Mouse (Mus musculus) liver, adult 2 months (tissue): ENCODE results near the gene Dock3. TPM values are rescaled to one million over a fixed set of nuclear protein-coding genes. Genes with fewer than 3 reads are reported as not detected.

Experiments used
- DNase-seq: peaks from one replicate; pipeline ENCODE4 v3.0.0-alpha.2; 2011; ENCODE audit warnings: low read depth, low spot score; ENCODE audit errors: extremely low read depth
- H3K27ac ChIP-seq: fragments of 200-500 bp; replicated peaks from 2 replicates; pipeline ENCODE4 v1.5.1; 2012; ENCODE audit warnings: low read depth, mild to moderate bottlenecking, control low read depth, inconsistent platforms, low read length; ENCODE audit not compliant: insufficient read depth
- H3K27me3 ChIP-seq: fragments of 200-500 bp; 2 replicates; pipeline ENCODE4 v1.6.1; 2012; ENCODE audit warnings: mild to moderate bottlenecking, moderate library complexity, low read length, inconsistent platforms; ENCODE audit not compliant: control insufficient read depth, insufficient read depth
- H3K36me3 ChIP-seq: fragments of 200-500 bp; 2 replicates; pipeline ENCODE4 v1.6.1; 2012; ENCODE audit warnings: low read length, inconsistent platforms; ENCODE audit not compliant: control insufficient read depth, insufficient read depth
- H3K4me1 ChIP-seq: fragments of 200-500 bp; 2 replicates; pipeline ENCODE4 v1.6.1; 2011; ENCODE audit warnings: low read length; ENCODE audit not compliant: control insufficient read depth, insufficient read depth
- H3K4me3 ChIP-seq: fragments of 200-500 bp; 2 replicates; pipeline ENCODE4 v1.5.1; 2011; ENCODE audit warnings: low read depth, mild to moderate bottlenecking, control low read depth, low read length, moderate library complexity; ENCODE audit not compliant: insufficient read depth
- H3K79me2 ChIP-seq: fragments of 200-500 bp; 2 replicates; pipeline ENCODE4 v1.6.1; 2012; ENCODE audit warnings: inconsistent platforms, mild to moderate bottlenecking, low read length, moderate library complexity; ENCODE audit not compliant: control insufficient read depth, insufficient read depth
- H3K9ac ChIP-seq: fragments of 200-500 bp; 2 replicates; pipeline ENCODE4 v1.6.1; 2012; ENCODE audit warnings: low read depth, mild to moderate bottlenecking, control low read depth, inconsistent platforms, low read length
- CTCF ChIP-seq: fragments of 200-500 bp; IDR thresholded peaks from 2 replicates; pipeline ENCODE4 v1.5.1; 2011; ENCODE audit warnings: low read depth, low read length, control low read depth
- POLR2A ChIP-seq: fragments of 200-500 bp; IDR thresholded peaks from 2 replicates; pipeline ENCODE4 v1.6.1; 2011; ENCODE audit warnings: low read length, control low read depth; ENCODE audit not compliant: insufficient read depth; ENCODE audit errors: extremely low read depth
- WGBS: fragments of 180-500 bp; shearing (Covaris S2); methylation state at CpG from one replicate; pipeline ENCODE4 v1.1.7; 2018; 5-methylcytosine and 5-hydroxymethylcytosine counted together
- polyA plus RNA-seq: library from polyadenylated mRNA; depleted of rRNA; stranded (reverse); fragments of >200 nt; gene quantifications from 2 replicates; pipeline ENCODE4 v1.2.3, GENCODE M21; 2012
- total RNA-seq: library from RNA; depleted of rRNA; stranded (reverse); fragments of >200 nt; gene quantifications from 2 replicates; pipeline ENCODE4 v1.2.3, GENCODE M21; 2014

The Dock3 gene
- total and polyA plus RNA-seq, 2 experiments, result not detected

- no peak for DNase-seq
These were observed 45.9 kb upstream of the Dock3 start for GRCm38 (mm10) chr9:107277603-107278002.

GRCm38 (mm10) chr9:107275710-107276109, 44.0 kb upstream of the Dock3 start:
- no peaks in the 10 kb centered on the region for H3K79me2 ChIP-seq
- H3K9ac ChIP-seq, result no peak overlapping the region
- no peaks in the 10 kb centered on the region for H3K36me3 ChIP-seq
- no peak for TF ChIP-seq POLR2A
- TF ChIP-seq CTCF, result no peak
- WGBS, result 95% methylated on average over 5 of the region's 5 CpGs
- H3K27ac ChIP-seq, result no peak overlapping the region
- no peak for DNase-seq
- H3K27me3 ChIP-seq, result no peaks in the 10 kb centered on the region
- H3K4me1 ChIP-seq, result peaks cover 2% of the 10 kb centered on the region; the same call in 1 of the 2 replicates
- H3K4me3 ChIP-seq, result no peak overlapping the region

More at GRCm38 (mm10) chr9:107277603-107278002, 45.9 kb upstream of the Dock3 start:
- H3K4me1 ChIP-seq, result peaks cover 2% of the 10 kb centered on the region; the same call in 1 of the 2 replicates
- H3K4me3 ChIP-seq, result no peak overlapping the region
- WGBS, result 78% methylated on average over 7 of the region's 7 CpGs
- no peak overlapping the region for H3K9ac ChIP-seq
- no peaks in the 10 kb centered on the region for H3K36me3 ChIP-seq
- H3K27me3 ChIP-seq, result no peaks in the 10 kb centered on the region
- TF ChIP-seq CTCF (no peak), POLR2A (no peak)
- no peak overlapping the region for H3K27ac ChIP-seq
- no peaks in the 10 kb centered on the region for H3K79me2 ChIP-seq

- H3K4me1 ChIP-seq, result no peaks in the 10 kb centered on the region
- H3K36me3 ChIP-seq, result no peaks in the 10 kb centered on the region
- no peaks in the 10 kb centered on the region for H3K27me3 ChIP-seq
- no peak overlapping the region for H3K4me3 ChIP-seq
- TF ChIP-seq CTCF (no peak), POLR2A (no peak)
- no peaks in the 10 kb centered on the region for H3K79me2 ChIP-seq
- H3K9ac ChIP-seq, result no peak overlapping the region
- WGBS, result 89% methylated on average over 6 of the region's 6 CpGs
- H3K27ac ChIP-seq, result no peak overlapping the region
- no peak for DNase-seq
These were observed 43.0 kb upstream of the Dock3 start for GRCm38 (mm10) chr9:107274751-107275150.

- 83% methylated on average over 10 of the region's 10 CpGs for WGBS
- DNase-seq, result no peak
- H3K36me3 ChIP-seq, result no peaks in the 10 kb centered on the region
- H3K9ac ChIP-seq, result no peak overlapping the region
- H3K79me2 ChIP-seq, result no peaks in the 10 kb centered on the region
- H3K27ac ChIP-seq, result no peak overlapping the region
- H3K4me1 ChIP-seq, result no peaks in the 10 kb centered on the region
- H3K27me3 ChIP-seq, result no peaks in the 10 kb centered on the region
- H3K4me3 ChIP-seq, result no peak overlapping the region
- no peak for TF ChIP-seq CTCF
- no peak for TF ChIP-seq POLR2A
These were observed 41.5 kb upstream of the Dock3 start for GRCm38 (mm10) chr9:107273184-107273583.

GRCm38 (mm10) chr9:107272284-107272683, 40.6 kb upstream of the Dock3 start:
- H3K27ac ChIP-seq, result no peak overlapping the region
- no peak overlapping the region for H3K9ac ChIP-seq
- WGBS, result 65% methylated on average over 4 of the region's 4 CpGs
- H3K4me1 ChIP-seq, result no peaks in the 10 kb centered on the region
- H3K79me2 ChIP-seq, result no peaks in the 10 kb centered on the region
- no peak for TF ChIP-seq CTCF
- no peak for TF ChIP-seq POLR2A
- no peak for DNase-seq
- no peak overlapping the region for H3K4me3 ChIP-seq
- H3K36me3 ChIP-seq, result no peaks in the 10 kb centered on the region
- H3K27me3 ChIP-seq, result no peaks in the 10 kb centered on the region

GRCm38 (mm10) chr9:107271177-107271938, 39.6 kb upstream of the Dock3 start:
- Histone ChIP-seq H3K27ac (no peak overlapping the region), H3K36me3 (no peaks in the 10 kb centered on the region), H3K4me3 (no peak overlapping the region), H3K4me1 (no peaks in the 10 kb centered on the region), H3K27me3 (no peaks in the 10 kb centered on the region), H3K9ac (no peak overlapping the region), H3K79me2 (no peaks in the 10 kb centered on the region)
- DNase-seq, result no peak
- WGBS, result 76% methylated on average over 7 of the region's 7 CpGs
- TF ChIP-seq POLR2A, result no peak
- no peak for TF ChIP-seq CTCF
